Mouse (Mus musculus): ENCODE measurements at regions not wholly inside any gene's neighbourhood (a gene's known extent, or its start where the extent isn't known, plus 50 kb on each side); places are given as distances from the start of the nearest gene placed in this dataset.

DNA sequence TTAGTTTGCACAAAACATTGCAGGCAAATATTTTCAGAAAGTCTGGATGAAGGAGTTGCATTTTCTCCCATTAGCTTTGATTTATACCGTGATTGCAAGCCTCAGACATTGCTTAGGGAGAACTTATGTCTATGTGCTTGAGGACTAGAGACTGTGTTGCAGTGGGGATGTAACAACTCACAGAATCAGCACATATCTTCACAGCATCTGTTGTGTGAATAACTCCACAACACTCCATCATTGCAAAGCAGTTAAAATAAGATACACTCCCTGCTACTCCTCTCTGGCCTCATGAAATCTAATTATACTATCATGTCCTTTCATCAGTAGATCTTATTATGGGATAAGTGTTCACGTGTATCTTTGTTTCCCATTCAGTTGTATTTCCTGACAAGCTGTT is 601.5 kb upstream of the Got2 start:
- in situ Hi-C loops (cut with MboI; ENCODE audit: low pct_ligation_motif_present, low pct_unique_long_range_greater_than_20kb, low sequenced_read_pairs), result no loop called here
- Histone ChIP-seq H3K79me2 (replicated peaks; ENCODE audit: control insufficient read depth, extremely low read depth, insufficient read depth, poor library complexity, severe bottlenecking) (no peaks in the 10 kb centered on the region), H3K9ac (ENCODE audit: insufficient read depth, low read depth) (no peak overlapping the region), H3K36me3 (replicated peaks in 1 of 2; ENCODE audit: control insufficient read depth in 1 of 2, insufficient read depth in 1 of 2, low read length in 1 of 2) (no peaks in the 10 kb centered on the region), H3K4me2 (ENCODE audit: insufficient read depth, low read depth, poor library complexity, severe bottlenecking) (no peak overlapping the region), H3K27ac (ENCODE audit: insufficient read depth, low read depth) (no peak overlapping the region), H3K9me3 (replicated peaks; ENCODE audit: low read length) (peaks cover 33% of the 10 kb centered on the region), H3K4me3 (replicated peaks in 1 of 3; ENCODE audit: low read depth in 2 of 3, low read length in 2 of 3, poor library complexity in 1 of 3) (no peak overlapping the region), H3K27me3 (replicated peaks) (no peaks in the 10 kb centered on the region), H3K4me1 (ENCODE audit: control insufficient read depth in 1 of 2, insufficient read depth in 2 of 2) (no peaks in the 10 kb centered on the region)
- dilution Hi-C loops (cut with MboI; ENCODE audit: extremely low pct_ligation_motif_present, extremely low pct_unique_long_range_greater_than_20kb, low sequenced_read_pairs), result no loop called here
- no peak for DNase-seq (ENCODE audit: extremely low read depth)
- no peak for TF ChIP-seq SMC3 (IDR thresholded peaks at IDR 0.05; ENCODE audit: low read depth, low read length)
- TF ChIP-seq PAX5 (IDR thresholded peaks at IDR 0.05; ENCODE audit: low read length), result no peak
- TF ChIP-seq UBTF (IDR thresholded peaks at IDR 0.05; ENCODE audit: low read depth, low read length), result no peak
- TF ChIP-seq USF2 (conservative IDR thresholded peaks at IDR 0.05; ENCODE audit: low read depth, low read length), result no peak
- no peak for TF ChIP-seq MAZ (IDR thresholded peaks at IDR 0.05; ENCODE audit: low read depth, low read length)

DNA sequence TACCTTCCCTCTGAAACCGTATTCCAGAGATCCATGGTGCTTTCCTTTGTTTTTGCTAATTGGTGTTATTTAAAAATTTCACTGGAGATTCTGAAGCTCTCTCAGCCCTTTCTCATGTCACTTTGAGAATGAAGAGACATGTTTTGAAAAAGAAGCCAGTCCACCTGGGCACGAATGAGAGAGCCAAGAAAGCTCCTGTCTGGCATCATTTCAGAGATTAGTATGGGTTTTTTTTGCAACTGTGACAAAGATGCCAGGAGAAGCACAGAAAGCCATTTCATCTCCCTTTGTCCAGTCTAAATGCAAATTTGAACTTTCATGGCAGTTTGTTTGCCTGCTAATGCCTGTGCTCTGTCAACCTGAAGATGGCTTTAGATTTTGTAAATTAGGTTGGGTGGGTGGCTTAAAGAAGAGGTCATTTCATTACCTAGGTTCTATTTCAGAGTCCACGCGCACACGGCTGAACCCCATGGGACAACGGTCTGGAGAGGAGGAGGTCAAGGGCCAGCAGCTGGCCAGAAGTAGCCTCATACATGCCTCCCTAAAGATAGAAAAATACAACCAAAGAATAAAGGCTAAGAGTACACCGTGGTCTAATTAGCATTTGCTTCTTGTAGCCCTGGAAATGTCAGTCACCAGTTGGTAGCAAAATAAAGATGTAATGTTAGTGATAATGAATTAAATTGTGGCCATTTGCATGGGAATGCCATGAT is 600.5 kb upstream of the Got2 start:
- dilution Hi-C loops (cut with MboI; ENCODE audit: extremely low pct_ligation_motif_present, extremely low pct_unique_long_range_greater_than_20kb, low sequenced_read_pairs), result no loop called here
- in situ Hi-C loops (cut with MboI; ENCODE audit: low pct_ligation_motif_present, low pct_unique_long_range_greater_than_20kb, low sequenced_read_pairs), result no loop called here
- no peak overlapping the region for H3K4me3 ChIP-seq (replicated peaks in 1 of 3; ENCODE audit: low read depth in 2 of 3, low read length in 2 of 3, poor library complexity in 1 of 3)
- H3K4me2 ChIP-seq (ENCODE audit: insufficient read depth, low read depth, poor library complexity, severe bottlenecking), result no peak overlapping the region
- no peaks in the 10 kb centered on the region for H3K36me3 ChIP-seq (replicated peaks in 1 of 2; ENCODE audit: control insufficient read depth in 1 of 2, insufficient read depth in 1 of 2, low read length in 1 of 2)
- H3K4me1 ChIP-seq (ENCODE audit: control insufficient read depth in 1 of 2, insufficient read depth in 2 of 2), result no peaks in the 10 kb centered on the region
- no peaks in the 10 kb centered on the region for H3K27me3 ChIP-seq (replicated peaks)
- TF ChIP-seq ZNF384 (IDR thresholded peaks at IDR 0.05; ENCODE audit: low read depth, low read length), result no peak
- no peak for TF ChIP-seq HCFC1 (IDR thresholded peaks at IDR 0.05; ENCODE audit: low read depth, low read length)
- TF ChIP-seq MYC (IDR thresholded peaks at IDR 0.05; ENCODE audit: low read depth, low read length), result no peak
- TF ChIP-seq RCOR1 (conservative IDR thresholded peaks at IDR 0.05; ENCODE audit: low read depth, low read length), result no peak
- H3K27ac ChIP-seq (ENCODE audit: insufficient read depth, low read depth), result no peak overlapping the region
- no peak overlapping the region for H3K9ac ChIP-seq (ENCODE audit: insufficient read depth, low read depth)
- DNase-seq (ENCODE audit: extremely low read depth), result no peak
- H3K9me3 ChIP-seq (replicated peaks; ENCODE audit: low read length), result peaks cover 34% of the 10 kb centered on the region
- H3K79me2 ChIP-seq (replicated peaks; ENCODE audit: control insufficient read depth, extremely low read depth, insufficient read depth, poor library complexity, severe bottlenecking), result no peaks in the 10 kb centered on the region

DNA sequence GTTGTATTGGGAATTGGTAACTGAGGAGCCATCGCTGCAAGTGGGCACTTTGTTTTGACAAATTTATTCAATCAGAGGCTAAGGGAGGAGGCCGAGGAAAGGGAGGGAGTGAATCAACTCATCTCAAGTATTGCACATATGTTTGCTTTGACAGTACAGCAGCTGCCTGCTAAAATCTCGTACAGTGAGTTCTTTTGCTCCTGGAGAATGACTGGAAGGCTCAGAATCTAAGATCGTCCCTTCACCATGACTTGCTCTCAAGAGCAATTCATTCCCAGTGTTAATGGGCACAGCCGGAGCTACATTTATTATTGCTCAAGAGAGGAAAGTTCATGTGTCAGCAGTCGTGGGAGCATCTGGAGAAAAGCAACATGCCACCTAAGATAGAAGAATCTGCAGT is 567.6 kb upstream of the Got2 start:
- in situ Hi-C loops (cut with MboI; ENCODE audit: low pct_ligation_motif_present, low pct_unique_long_range_greater_than_20kb, low sequenced_read_pairs), result no loop called here
- H3K27ac ChIP-seq (ENCODE audit: insufficient read depth, low read depth), result no peak overlapping the region
- H3K4me1 ChIP-seq (ENCODE audit: control insufficient read depth in 1 of 2, insufficient read depth in 2 of 2), result no peaks in the 10 kb centered on the region
- TF ChIP-seq SIN3A (IDR thresholded peaks at IDR 0.05; ENCODE audit: low read length) (no peak), HCFC1 (IDR thresholded peaks at IDR 0.05; ENCODE audit: low read depth, low read length) (no peak), JUND (conservative IDR thresholded peaks at IDR 0.05; ENCODE audit: low read depth, low read length) (no peak), ZKSCAN1 (IDR thresholded peaks at IDR 0.05; ENCODE audit: borderline replicate concordance, low read depth, low read length) (no peak), CTCF (conservative IDR thresholded peaks at IDR 0.05 in 1 of 2, IDR thresholded peaks at IDR 0.05 in 1 of 2; ENCODE audit: low read depth in 2 of 2, low read length in 2 of 2) (no peak), CHD1 (IDR thresholded peaks at IDR 0.05; ENCODE audit: low read depth, low read length) (no peak), MAZ (IDR thresholded peaks at IDR 0.05; ENCODE audit: low read depth, low read length) (no peak), MAFK (IDR thresholded peaks at IDR 0.05; ENCODE audit: insufficient replicate concordance, low read length) (no peak), NELFE (IDR thresholded peaks at IDR 0.05; ENCODE audit: low read depth, low read length) (no peak), BHLHE40 (IDR thresholded peaks at IDR 0.05; ENCODE audit: low read depth, low read length) (no peak), USF1 (IDR thresholded peaks at IDR 0.05; ENCODE audit: low read depth, low read length) (no peak), TCF12 (IDR thresholded peaks at IDR 0.05; ENCODE audit: low read depth, low read length) (no peak), POLR2A (IDR thresholded peaks at IDR 0.05; ENCODE audit: low read depth, low read length) (no peak), ETS1 (conservative IDR thresholded peaks at IDR 0.05; ENCODE audit: low read depth, low read length) (no peak), ZNF384 (IDR thresholded peaks at IDR 0.05; ENCODE audit: low read depth, low read length) (no peak)
- H3K79me2 ChIP-seq (replicated peaks; ENCODE audit: control insufficient read depth, extremely low read depth, insufficient read depth, poor library complexity, severe bottlenecking), result no peaks in the 10 kb centered on the region
- no peaks in the 10 kb centered on the region for H3K27me3 ChIP-seq (replicated peaks)
- peaks cover 27% of the 10 kb centered on the region for H3K9me3 ChIP-seq (replicated peaks; ENCODE audit: low read length)
- no peak overlapping the region for H3K4me3 ChIP-seq (replicated peaks in 1 of 3; ENCODE audit: low read depth in 2 of 3, low read length in 2 of 3, poor library complexity in 1 of 3)
- H3K36me3 ChIP-seq (replicated peaks in 1 of 2; ENCODE audit: control insufficient read depth in 1 of 2, insufficient read depth in 1 of 2, low read length in 1 of 2), result no peaks in the 10 kb centered on the region
- H3K9ac ChIP-seq (ENCODE audit: insufficient read depth, low read depth), result no peak overlapping the region
- DNase-seq (ENCODE audit: extremely low read depth), result no peak
- dilution Hi-C loops (cut with MboI; ENCODE audit: extremely low pct_ligation_motif_present, extremely low pct_unique_long_range_greater_than_20kb, low sequenced_read_pairs), result no loop called here
- H3K4me2 ChIP-seq (ENCODE audit: insufficient read depth, low read depth, poor library complexity, severe bottlenecking), result no peak overlapping the region

Measured in CH12.LX (cell line).